Mouse (Mus musculus) midbrain, embryonic 16.5 days (tissue): ENCODE data around the gene Igsf23. TPM values are rescaled to one million over a fixed set of nuclear protein-coding genes. Genes with fewer than 3 reads are reported as not detected.
A peak's percentile ranks its signal among the peaks of the same experiment; 100 is the strongest.

ENCODE experiments used
- ATAC-seq: fragments of 200-750 bp; cut with Nextera tagmentation; 2 replicates; pipeline ENCODE4 v1.8.0; 2017; ENCODE audit warnings: moderate TSS enrichment
- H3K27ac ChIP-seq: fragments of 300-500 bp; sonication (generic); 2 replicates; pipeline ENCODE4 v1.5.1; 2014; ENCODE audit warnings: mild to moderate bottlenecking, low read length, mixed read lengths
- H3K27me3 ChIP-seq: fragments of 300-500 bp; sonication (generic); 2 replicates; pipeline ENCODE4 v1.6.1; 2014; ENCODE audit warnings: low read depth, low read length, mixed read lengths; ENCODE audit not compliant: control insufficient read depth, insufficient read depth
- H3K36me3 ChIP-seq: fragments of 300-500 bp; sonication (generic); 2 replicates; pipeline ENCODE4 v1.6.1; 2014; ENCODE audit warnings: mild to moderate bottlenecking, low read length, moderate library complexity, mixed read lengths; ENCODE audit not compliant: control insufficient read depth, insufficient read depth
- H3K4me1 ChIP-seq: fragments of 300-500 bp; sonication (generic); 2 replicates; pipeline ENCODE4 v1.6.1; 2014; ENCODE audit warnings: mild to moderate bottlenecking, low read length, mixed read lengths; ENCODE audit not compliant: control insufficient read depth, insufficient read depth
- H3K4me2 ChIP-seq: fragments of 300-500 bp; sonication (generic); 2 replicates; pipeline ENCODE4 v1.6.1; 2014; ENCODE audit warnings: mild to moderate bottlenecking, low read length, mixed read lengths
- H3K4me3 ChIP-seq: fragments of 300-500 bp; sonication (generic); 2 replicates; pipeline ENCODE4 v1.5.1; 2014; ENCODE audit warnings: low read depth, mild to moderate bottlenecking, low read length, moderate library complexity, mixed read lengths
- H3K9ac ChIP-seq: fragments of 300-500 bp; sonication (generic); 2 replicates; pipeline ENCODE4 v1.6.1; 2014; ENCODE audit warnings: low read depth, low read length, mixed read lengths
- H3K9me3 ChIP-seq: fragments of 300-500 bp; sonication (generic); replicated peaks from 2 replicates; pipeline ENCODE4 v1.6.1; 2014; ENCODE audit warnings: mild to moderate bottlenecking, low read length, mixed read lengths; ENCODE audit not compliant: control insufficient read depth, poor library complexity, severe bottlenecking
- WGBS: fragments of 180-500 bp; shearing (Covaris S2); extraction: QIAGEN DNeasy Blood & Tissue Kit; methylation state at CpG from one replicate; pipeline ENCODE4 v1.1.7; 2014; 5-methylcytosine and 5-hydroxymethylcytosine counted together
- polyA plus RNA-seq: library from polyadenylated mRNA; unstranded; fragments of >200 nt; fragmentation: Nextera tagmentation; extraction: Ambion mirVana; gene quantifications from 2 replicates; pipeline ENCODE4 v1.2.1, GENCODE M21; 2015

The Igsf23 gene
- polyA plus RNA-seq, 1 experiment from 2014 or later, result not detected

DNA sequence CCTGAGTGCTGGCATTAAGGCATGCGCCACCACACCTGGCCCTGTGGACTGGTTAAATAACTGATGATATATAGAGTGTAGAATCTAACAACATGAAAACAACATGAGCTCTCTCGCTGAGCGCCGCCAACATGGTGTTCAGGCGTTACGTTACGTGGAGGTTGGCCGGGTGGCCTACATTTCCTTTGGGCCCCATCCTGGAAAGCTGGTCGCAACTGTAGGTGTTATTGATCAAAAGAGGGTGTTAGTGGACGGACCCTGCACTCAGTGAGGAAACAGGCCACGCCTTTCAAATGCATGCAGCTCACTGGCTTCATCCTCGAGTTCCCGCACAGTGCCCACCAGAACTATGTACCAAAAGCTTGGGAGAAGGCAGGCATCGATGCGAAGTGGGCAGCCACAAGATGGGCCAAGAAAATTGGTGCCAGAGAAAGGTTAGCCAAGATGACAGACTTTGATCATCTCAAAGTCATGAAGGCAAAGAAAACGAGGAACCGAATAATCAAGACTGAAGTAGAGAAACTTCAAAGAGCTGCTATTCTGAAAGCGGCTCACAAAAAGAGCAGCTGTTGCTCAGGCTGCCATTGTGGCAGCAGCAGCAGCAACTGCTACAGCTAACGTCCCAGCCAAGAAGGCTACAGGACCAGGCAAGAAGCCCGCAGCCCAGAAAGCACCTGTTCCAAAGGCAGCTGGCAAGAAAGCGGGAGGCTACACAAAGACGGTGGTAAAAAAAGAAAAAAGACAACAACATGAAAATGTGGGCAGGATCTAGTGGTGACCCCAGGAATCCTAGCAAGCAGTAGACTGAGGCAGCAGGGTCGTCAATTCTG, 38.6 kb downstream of the Igsf23 start:
- Histone ChIP-seq H3K27me3 (no peaks in the 10 kb centered on the region), H3K27ac (no peak overlapping the region), H3K4me1 (no peaks in the 10 kb centered on the region), H3K36me3 (peaks cover 19% of the 10 kb centered on the region), H3K9me3 (no peaks in the 10 kb centered on the region), H3K4me2 (no peak overlapping the region), H3K9ac (no peak overlapping the region), H3K4me3 (no peak overlapping the region)
- 78% methylated on average over 23 of the region's 23 CpGs for WGBS
- ATAC-seq, result no peak

DNA sequence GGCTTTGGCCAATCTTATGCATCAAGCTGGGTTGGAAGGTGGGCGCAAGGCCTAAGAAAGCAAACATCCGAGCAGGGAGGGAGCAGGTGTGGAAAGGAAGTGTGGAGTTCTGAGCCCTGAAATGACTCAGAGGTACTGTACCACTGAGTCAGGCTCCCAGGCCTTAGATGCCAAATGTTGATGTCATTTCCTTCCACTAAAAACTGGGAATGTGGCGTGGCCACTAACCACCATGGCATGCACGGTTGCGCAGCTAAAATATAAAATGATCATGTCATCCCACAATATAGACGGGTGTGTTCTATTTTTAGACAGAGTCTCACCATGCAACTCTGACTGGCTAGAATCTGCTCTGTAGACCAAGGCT, 39.3 kb downstream of the Igsf23 start:
- H3K4me1 ChIP-seq, result no peaks in the 10 kb centered on the region
- H3K27me3 ChIP-seq, result no peaks in the 10 kb centered on the region
- WGBS, result 91% methylated on average over 6 of the region's 6 CpGs
- peak; percentile 26; the same call in 1 of the 2 replicates for ATAC-seq
- no peak overlapping the region for H3K9ac ChIP-seq
- no peak overlapping the region for H3K4me2 ChIP-seq
- no peak overlapping the region for H3K27ac ChIP-seq
- peaks cover 17% of the 10 kb centered on the region for H3K36me3 ChIP-seq
- H3K4me3 ChIP-seq, result no peak overlapping the region
- H3K9me3 ChIP-seq, result peaks cover 3% of the 10 kb centered on the region

DNA sequence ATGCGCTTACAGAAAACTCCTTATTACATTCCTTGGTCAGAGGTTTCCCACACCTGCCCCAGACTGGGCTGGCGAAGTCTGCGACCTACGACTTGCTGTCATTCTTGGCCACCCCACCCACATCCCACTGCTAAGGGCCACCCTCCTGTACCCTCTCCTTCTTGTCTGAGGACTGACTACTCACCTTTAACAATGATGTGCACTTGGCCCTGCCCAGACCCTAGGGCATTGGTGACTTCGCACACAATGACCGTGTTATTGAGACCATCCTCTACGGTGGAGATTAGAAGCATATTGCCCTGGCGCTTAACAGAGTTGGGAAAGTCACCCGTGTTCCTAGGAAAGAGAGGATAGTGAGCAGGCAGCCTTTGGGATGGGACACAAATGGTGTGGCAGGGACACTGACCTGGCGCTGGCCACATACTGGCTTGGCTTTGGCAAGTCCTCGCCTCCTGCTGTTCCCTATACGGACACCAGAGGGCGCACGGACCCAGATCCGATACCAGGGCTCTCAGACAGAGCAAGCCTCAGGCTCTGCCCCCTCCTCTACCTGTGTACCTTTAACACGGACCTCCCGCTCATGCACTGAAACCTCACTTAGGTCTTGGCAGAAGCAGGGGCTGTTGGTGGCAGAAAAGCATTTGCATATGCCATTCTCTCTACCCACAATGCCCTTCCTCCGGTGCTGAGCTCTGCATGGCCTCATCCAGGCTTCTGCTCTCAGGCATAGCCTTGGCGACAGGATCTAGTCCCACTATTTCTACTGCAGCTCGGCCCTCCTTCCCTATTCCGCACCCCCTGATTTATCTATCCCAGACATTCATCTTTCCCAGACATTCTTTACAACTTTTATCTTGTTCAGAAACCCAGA, 39.9 kb downstream of the Igsf23 start:
- H3K36me3 ChIP-seq, result peaks cover 18% of the 10 kb centered on the region
- H3K27me3 ChIP-seq, result no peaks in the 10 kb centered on the region
- H3K4me3 ChIP-seq, result no peak overlapping the region
- peaks cover 6% of the 10 kb centered on the region for H3K9me3 ChIP-seq
- ATAC-seq, result peak; percentile 83
- WGBS, result 52% methylated on average over 21 of the region's 21 CpGs
- no peak overlapping the region for H3K27ac ChIP-seq
- H3K4me2 ChIP-seq, result no peak overlapping the region
- H3K4me1 ChIP-seq, result no peaks in the 10 kb centered on the region
- H3K9ac ChIP-seq, result no peak overlapping the region

DNA sequence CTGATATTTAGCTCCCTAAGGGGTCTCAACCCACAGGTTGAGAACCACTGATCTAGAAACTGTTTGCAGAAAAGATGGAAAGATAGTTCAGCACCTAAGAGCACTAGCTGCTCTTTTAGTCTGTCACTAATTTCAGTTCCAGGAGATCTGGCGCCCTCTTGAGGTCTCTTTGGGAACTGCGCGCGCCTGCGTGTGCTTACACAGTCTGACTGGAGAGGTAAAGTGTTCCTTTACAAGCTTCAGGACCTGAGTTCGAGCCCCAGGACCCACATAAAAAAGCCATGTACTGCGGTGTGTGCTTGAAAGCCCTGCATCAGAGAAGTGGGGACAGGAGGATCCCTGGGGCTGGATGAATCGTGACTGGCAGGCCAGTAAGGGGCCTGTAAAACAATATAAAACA, 60.7 kb downstream of the Igsf23 start:
- no peak overlapping the region for H3K4me3 ChIP-seq
- no peak overlapping the region for H3K9ac ChIP-seq
- H3K4me2 ChIP-seq, result no peak overlapping the region
- H3K27me3 ChIP-seq, result no peaks in the 10 kb centered on the region
- 0 out of 2 replicates have a peak, but pooled peaks cover 6% of the 10 kb centered on the region for H3K9me3 ChIP-seq
- no peak overlapping the region for H3K27ac ChIP-seq
- H3K36me3 ChIP-seq, result no peaks in the 10 kb centered on the region
- H3K4me1 ChIP-seq, result no peaks in the 10 kb centered on the region
- ATAC-seq, result no peak
- 49% methylated on average over 8 of the region's 8 CpGs for WGBS

DNA sequence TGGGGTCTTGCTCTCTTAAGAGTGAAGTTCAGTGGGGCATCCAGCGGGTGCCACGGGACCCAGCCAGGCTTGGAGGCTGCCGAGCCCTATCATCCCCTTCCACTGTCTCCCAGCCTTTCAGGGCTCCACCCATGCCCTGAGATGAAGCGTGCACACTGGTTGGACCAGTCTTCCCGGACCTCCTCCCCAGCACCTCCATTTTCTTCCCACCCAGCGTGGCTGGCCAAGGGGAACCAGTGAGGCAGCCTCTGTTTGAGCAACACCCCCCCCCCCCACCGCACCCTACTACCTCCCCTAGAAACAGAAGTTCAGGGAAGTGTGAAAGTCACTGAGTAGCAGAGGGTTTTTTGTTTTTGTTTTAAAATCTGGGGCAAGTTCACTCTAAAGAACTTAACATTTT, 62.7 kb downstream of the Igsf23 start, which contains the start of gene Ceacam19:
Ceacam19 (minus strand) TSS at position 117 of the 400 bp plus-strand sequence.
- Histone ChIP-seq H3K4me3 (no peak within 1 kb of the TSS), H3K9me3 (0 out of 2 replicates have a peak, but pooled peaks cover 6% of the 10 kb centered on the region), H3K27ac (no peak within 1 kb of the TSS), H3K27me3 (no peaks in the 10 kb centered on the region), H3K4me2 (no peak within 1 kb of the TSS), H3K36me3 (no peaks in the 10 kb centered on the region), H3K4me1 (no peaks in the 10 kb centered on the region), H3K9ac (no peak within 1 kb of the TSS)
- no peak for ATAC-seq
- WGBS, result 79% methylated on average over 7 of the region's 7 CpGs

Other genes with a start within 250 kb of the Igsf23 start
- gene Tomm40, start 235.3 kb downstream of the Igsf23 start, polyA plus RNA-seq, result 113 and 118 TPM in 2 replicates
- gene Nectin2, start 200.3 kb downstream of the Igsf23 start, polyA plus RNA-seq, result 55.3 and 56.7 TPM in 2 replicates
- 10.5 and 14.0 TPM in 2 replicates for gene Bcam, start 179.7 kb downstream of the Igsf23 start, polyA plus RNA-seq
- gene Cblc, start 153.9 kb downstream of the Igsf23 start, polyA plus RNA-seq, result 0.44 and 0.49 TPM in 2 replicates
- 0.65 and 1.0 TPM in 2 replicates for gene Bcl3, start 128.0 kb downstream of the Igsf23 start, polyA plus RNA-seq
- 21.3 and 23.9 TPM in 2 replicates for gene Gm19345, start 98.8 kb downstream of the Igsf23 start, polyA plus RNA-seq
- 1.6 and 1.8 TPM in 2 replicates for gene Ceacam16, start 89.5 kb downstream of the Igsf23 start, polyA plus RNA-seq
- gene Ceacam19, start 62.8 kb downstream of the Igsf23 start, polyA plus RNA-seq, result not detected in 2 replicates
- 9.3 and 11.5 TPM in 2 replicates for gene Pvr, start 29.6 kb downstream of the Igsf23 start, polyA plus RNA-seq
- gene Ceacam20, start 14.7 kb upstream of the Igsf23 start, polyA plus RNA-seq, result not detected in 2 replicates
- gene Nlrp9b, start 40.7 kb upstream of the Igsf23 start, polyA plus RNA-seq, result not detected in 2 replicates
- not detected in 2 replicates for gene Vmn1r91, start 148.9 kb upstream of the Igsf23 start, polyA plus RNA-seq
- not detected in 2 replicates for gene Gm16442, start 171.8 kb upstream of the Igsf23 start, polyA plus RNA-seq
- not detected in 2 replicates for gene Vmn1r93, start 188.3 kb upstream of the Igsf23 start, polyA plus RNA-seq
- not detected in 2 replicates for gene Vmn1r94, start 217.6 kb upstream of the Igsf23 start, polyA plus RNA-seq
- gene Vmn1r95, start 243.0 kb upstream of the Igsf23 start, polyA plus RNA-seq, result not detected in 2 replicates